Mouse (Mus musculus) limb, embryonic 13.5 days (tissue): ENCODE data around the gene Sulf2. TPM values are rescaled to one million over a fixed set of nuclear protein-coding genes. Genes with fewer than 3 reads are reported as not detected.
A peak's percentile ranks its signal among the peaks of the same experiment; 100 is the strongest.

Source experiments
- ATAC-seq: fragments of 200-750 bp; cut with Nextera tagmentation; 2 replicates; pipeline ENCODE4 v1.8.0; 2017; ENCODE audit warnings: low read depth, moderate number of reproducible peaks, moderate TSS enrichment; ENCODE audit not compliant: low FRiP score
- H3K27ac ChIP-seq: fragments of 300-500 bp; sonication (generic); 2 replicates; pipeline ENCODE4 v1.5.1; 2015; ENCODE audit warnings: inconsistent platforms, mild to moderate bottlenecking, moderate library complexity
- H3K27me3 ChIP-seq: fragments of 300-500 bp; sonication (generic); 2 replicates; pipeline ENCODE4 v1.6.1; 2015; ENCODE audit warnings: mild to moderate bottlenecking, inconsistent platforms
- H3K36me3 ChIP-seq: fragments of 300-500 bp; sonication (generic); 2 replicates; pipeline ENCODE4 v1.6.1; 2015; ENCODE audit warnings: inconsistent platforms, mild to moderate bottlenecking, moderate library complexity
- H3K4me1 ChIP-seq: fragments of 300-500 bp; sonication (generic); 2 replicates; pipeline ENCODE4 v1.6.1; 2015; ENCODE audit warnings: inconsistent platforms
- H3K4me2 ChIP-seq: fragments of 300-500 bp; sonication (generic); replicated peaks from 2 replicates; pipeline ENCODE4 v1.6.1; 2015; ENCODE audit warnings: inconsistent platforms, mild to moderate bottlenecking, moderate library complexity
- H3K4me3 ChIP-seq: fragments of 300-500 bp; sonication (generic); 2 replicates; pipeline ENCODE4 v1.5.1; 2015; ENCODE audit warnings: moderate library complexity, mild to moderate bottlenecking, inconsistent platforms
- H3K9ac ChIP-seq: fragments of 300-500 bp; sonication (generic); 2 replicates; pipeline ENCODE4 v1.6.1; 2015; ENCODE audit warnings: mild to moderate bottlenecking, inconsistent platforms
- H3K9me3 ChIP-seq: fragments of 300-500 bp; sonication (generic); 2 replicates; pipeline ENCODE4 v1.6.1; 2016; ENCODE audit warnings: inconsistent platforms
- WGBS: fragments of 180-500 bp; shearing (Covaris S2); methylation state at CpG from one replicate; pipeline ENCODE4 v1.1.7; 2015; 5-methylcytosine and 5-hydroxymethylcytosine counted together
- polyA plus RNA-seq: library from polyadenylated mRNA; unstranded; fragments of >200 nt; fragmentation: Nextera tagmentation; extraction: Ambion mirVana; gene quantifications from 2 replicates; pipeline ENCODE4 v1.2.1, GENCODE M21; 2015

Sulf2 gene
- polyA plus RNA-seq, 1 experiment from 2014 or later = 181 TPM

- H3K9ac ChIP-seq = no peak overlapping the region
- H3K9me3 ChIP-seq = no peaks in the 10 kb centered on the region
- no peak overlapping the region for H3K27ac ChIP-seq
- no peaks in the 10 kb centered on the region for H3K27me3 ChIP-seq
- H3K4me1 ChIP-seq = peaks cover 39% of the 10 kb centered on the region
- ATAC-seq = no peak
- 0 out of 2 replicates have a peak, but pooled peaks cover 6% of the 10 kb centered on the region for H3K36me3 ChIP-seq
- no peak overlapping the region for H3K4me2 ChIP-seq
- no peak overlapping the region for H3K4me3 ChIP-seq
- WGBS = 69% methylated on average over 3 of the region's 3 CpGs
Observed at GRCm38 (mm10) chr2:166034967-166035490, 120.4 kb downstream of the Sulf2 start.

GRCm38 (mm10) chr2:166032628-166033027, 122.8 kb downstream of the Sulf2 start:
- no peak for ATAC-seq

GRCm38 (mm10) chr2:166031120-166031929, 124.1 kb downstream of the Sulf2 start:
- peak overlapping the region; percentile 90 for H3K27ac ChIP-seq
- 15% methylated on average over 7 of the region's 7 CpGs for WGBS
- H3K9ac ChIP-seq = 0 out of 2 replicates have a peak overlapping the region, but pooled peaks have one; percentile 51
- 0 out of 2 replicates have a peak, but pooled peaks cover 6% of the 10 kb centered on the region for H3K36me3 ChIP-seq
- peak overlapping the region; percentile 59 for H3K4me2 ChIP-seq
- no peaks in the 10 kb centered on the region for H3K27me3 ChIP-seq
- peak; percentile 96 for ATAC-seq
- peaks cover 41% of the 10 kb centered on the region for H3K4me1 ChIP-seq
- H3K4me3 ChIP-seq = peak overlapping the region; percentile 24
- H3K9me3 ChIP-seq = no peaks in the 10 kb centered on the region

More at GRCm38 (mm10) chr2:166032628-166033027, 122.8 kb downstream of the Sulf2 start:
- Histone ChIP-seq H3K27ac (no peak overlapping the region), H3K4me3 (no peak overlapping the region), H3K9me3 (no peaks in the 10 kb centered on the region), H3K4me1 (peaks cover 41% of the 10 kb centered on the region), H3K27me3 (no peaks in the 10 kb centered on the region), H3K4me2 (no peak overlapping the region), H3K36me3 (0 out of 2 replicates have a peak, but pooled peaks cover 6% of the 10 kb centered on the region), H3K9ac (no peak overlapping the region)
- 90% methylated on average over 5 of the region's 5 CpGs for WGBS

- no peak for ATAC-seq
- Histone ChIP-seq H3K36me3 (0 out of 2 replicates have a peak, but pooled peaks cover 2% of the 10 kb centered on the region), H3K9ac (no peak overlapping the region), H3K27me3 (no peaks in the 10 kb centered on the region), H3K27ac (peak overlapping the region; percentile 90), H3K4me3 (peak overlapping the region; percentile 24), H3K9me3 (no peaks in the 10 kb centered on the region), H3K4me1 (peaks cover 41% of the 10 kb centered on the region), H3K4me2 (peak overlapping the region; percentile 59)
- WGBS = 6% methylated on average over 13 of the region's 13 CpGs
Observed at GRCm38 (mm10) chr2:166030256-166030995, 125.0 kb downstream of the Sulf2 start.

GRCm38 (mm10) chr2:166029232-166029631, 126.2 kb downstream of the Sulf2 start:
- Histone ChIP-seq H3K4me1 (peaks cover 41% of the 10 kb centered on the region), H3K36me3 (no peaks in the 10 kb centered on the region), H3K9me3 (no peaks in the 10 kb centered on the region), H3K27me3 (no peaks in the 10 kb centered on the region), H3K4me2 (no peak overlapping the region), H3K9ac (no peak overlapping the region), H3K27ac (no peak overlapping the region), H3K4me3 (no peak overlapping the region)
- no peak for ATAC-seq
- WGBS = 56% methylated on average over 4 of the region's 4 CpGs

- Histone ChIP-seq H3K9me3 (no peaks in the 10 kb centered on the region), H3K4me2 (no peak overlapping the region), H3K9ac (no peak overlapping the region), H3K36me3 (no peaks in the 10 kb centered on the region), H3K4me3 (no peak overlapping the region), H3K27me3 (no peaks in the 10 kb centered on the region), H3K27ac (no peak overlapping the region), H3K4me1 (peaks cover 36% of the 10 kb centered on the region)
- 94% methylated on average over 3 of the region's 3 CpGs for WGBS
- ATAC-seq = no peak
Observed at GRCm38 (mm10) chr2:166027834-166028233, 127.6 kb downstream of the Sulf2 start.

GRCm38 (mm10) chr2:166025943-166026342, 129.5 kb downstream of the Sulf2 start:
- no peak for ATAC-seq
- H3K4me2 ChIP-seq = no peak overlapping the region
- H3K4me1 ChIP-seq = peaks cover 27% of the 10 kb centered on the region
- no peak overlapping the region for H3K4me3 ChIP-seq
- no peak overlapping the region for H3K9ac ChIP-seq
- H3K27me3 ChIP-seq = no peaks in the 10 kb centered on the region
- no peaks in the 10 kb centered on the region for H3K36me3 ChIP-seq
- WGBS = 78% methylated on average over 5 of the region's 5 CpGs
- H3K9me3 ChIP-seq = no peaks in the 10 kb centered on the region
- no peak overlapping the region for H3K27ac ChIP-seq

GRCm38 (mm10) chr2:166024621-166025020, 130.8 kb downstream of the Sulf2 start:
- 88% methylated on average over 4 of the region's 4 CpGs for WGBS
- Histone ChIP-seq H3K4me2 (no peak overlapping the region), H3K27me3 (no peaks in the 10 kb centered on the region), H3K9ac (no peak overlapping the region), H3K4me1 (peaks cover 19% of the 10 kb centered on the region), H3K4me3 (no peak overlapping the region), H3K27ac (no peak overlapping the region), H3K36me3 (no peaks in the 10 kb centered on the region), H3K9me3 (no peaks in the 10 kb centered on the region)
- ATAC-seq = no peak

- Histone ChIP-seq H3K9me3 (no peaks in the 10 kb centered on the region), H3K9ac (no peak overlapping the region), H3K4me3 (no peak overlapping the region), H3K27me3 (no peaks in the 10 kb centered on the region), H3K4me1 (peaks cover 16% of the 10 kb centered on the region), H3K27ac (no peak overlapping the region), H3K36me3 (no peaks in the 10 kb centered on the region), H3K4me2 (no peak overlapping the region)
- no peak for ATAC-seq
- WGBS = 84% methylated on average over 3 of the region's 3 CpGs
Observed at GRCm38 (mm10) chr2:166024079-166024478, 131.4 kb downstream of the Sulf2 start.

Other genes starting within 250 kb of the Sulf2 start
- 14.0 and 17.4 TPM in 2 replicates for gene Ncoa3, start 163.0 kb downstream of the Sulf2 start, polyA plus RNA-seq